Mouse (Mus musculus) gastrocnemius, adult 2 months (tissue): ENCODE measurements around the gene Tas2r143. TPM values are rescaled to one million over a fixed set of nuclear protein-coding genes. Genes with fewer than 3 reads are reported as not detected.

Source experiments
- DNase-seq: peaks from one replicate; pipeline ENCODE4 v3.0.0; 2022
- H3K27ac ChIP-seq: fragments of 200-600 bp; 2 replicates; pipeline ENCODE4 v1.8.1; 2022; ENCODE audit warnings: mild to moderate bottlenecking
- H3K4me3 ChIP-seq: fragments of 200-600 bp; 2 replicates; pipeline ENCODE4 v1.8.1; 2022; ENCODE audit warnings: mild to moderate bottlenecking, moderate library complexity
- CTCF ChIP-seq: fragments of 200-600 bp; IDR thresholded peaks from 2 replicates; pipeline ENCODE4 v1.8.1; 2022; ENCODE audit warnings: antibody characterized with exemption, mild to moderate bottlenecking, moderate library complexity
- intact Hi-C: fragments of 180-260 bp; cut with DNase I; formaldehyde crosslinking; loops from one replicate; pipeline ENCODE4 v1.15.1; 2025
- long read RNA-seq, 2 experiments: library from polyadenylated mRNA; stranded (forward); transcript quantifications; one replicate each; pipeline ENCODE4 v2.0.0; 2021
- total RNA-seq, 2 experiments: library from RNA; stranded (reverse); gene quantifications; 2 replicates each; pipeline ENCODE4 v1.2.3; 2021

Gene Tas2r143
- total RNA-seq = not detected
- long read RNA-seq, experiment 1 = 0 reads
- long read RNA-seq, experiment 2 = 0 reads

DNA sequence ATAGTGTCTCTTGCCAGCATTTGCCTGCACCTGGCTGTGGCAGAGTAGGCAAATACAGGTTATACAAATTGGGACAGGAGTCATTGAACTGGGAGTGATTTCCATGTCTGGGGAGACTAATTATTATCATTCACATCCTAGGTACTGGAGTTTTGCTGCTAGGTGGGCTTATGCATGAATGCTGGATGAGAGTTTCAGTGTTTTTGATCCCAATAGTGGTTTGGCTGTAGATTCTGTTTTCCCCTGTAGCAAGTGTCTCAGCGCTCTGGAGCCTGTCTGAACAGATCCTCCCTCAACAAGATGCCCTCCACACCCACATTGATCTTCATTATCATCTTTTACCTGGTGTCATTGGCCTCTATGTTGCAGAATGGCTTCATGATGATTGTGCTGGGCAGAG lies at the start of gene Tas2r143:
Gene Tas2r143, plus strand, starts transcription at position 301 of the 400 bp plus-strand sequence.
- DNase-seq = no peak

DNA sequence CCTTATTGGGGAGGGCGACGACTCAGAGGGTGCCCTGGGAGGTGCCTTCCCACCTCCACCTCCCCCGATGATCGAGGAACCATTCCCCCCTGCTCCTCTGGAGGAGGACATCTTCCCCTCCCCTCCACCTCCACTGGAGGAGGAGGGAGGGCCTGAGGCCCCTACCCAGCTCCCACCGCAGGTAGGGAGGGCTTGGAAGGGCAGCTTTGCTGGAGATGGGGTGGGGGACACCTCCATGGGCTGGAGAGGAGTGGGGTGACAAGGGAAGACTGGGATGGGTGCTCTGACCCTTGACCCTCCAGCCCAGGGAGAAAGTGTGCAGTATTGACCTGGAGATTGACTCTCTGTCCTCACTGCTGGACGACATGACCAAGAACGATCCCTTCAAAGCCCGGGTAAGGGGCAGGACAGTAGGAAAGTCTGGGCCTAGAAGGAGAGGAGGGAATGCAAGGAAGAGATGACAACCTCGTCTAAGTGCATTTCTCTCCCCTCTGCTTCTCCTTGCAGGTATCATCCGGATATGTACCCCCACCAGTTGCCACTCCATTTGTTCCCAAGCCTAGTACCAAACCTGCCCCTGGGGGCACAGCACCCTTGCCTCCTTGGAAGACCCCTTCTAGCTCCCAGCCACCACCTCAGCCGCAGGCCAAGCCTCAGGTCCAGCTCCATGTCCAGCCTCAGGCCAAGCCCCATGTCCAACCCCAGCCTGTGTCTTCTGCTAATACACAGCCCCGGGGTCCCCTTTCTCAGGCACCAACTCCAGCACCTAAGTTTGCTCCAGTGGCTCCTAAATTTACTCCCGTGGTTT lies 48.9 kb upstream of the Tas2r143 start:
- peak overlapping the region; percentile 97 for H3K27ac ChIP-seq
- H3K4me3 ChIP-seq = peak overlapping the region; percentile 90
- no peak for TF ChIP-seq CTCF
- DNase-seq = no peak
- intact Hi-C loops = loop anchor here (1.0 to 2.0 kb wide), 2 partner anchors 22 to 29 kb away; partner anchors contain the start of gene Epha1

More for the DNA sequence above, at the start of gene Tas2r143:
- intact Hi-C loops = no loop called here
- H3K27ac ChIP-seq = no peak within 1 kb of the TSS
- H3K4me3 ChIP-seq = no peak within 1 kb of the TSS
- TF ChIP-seq CTCF = no peak

DNA sequence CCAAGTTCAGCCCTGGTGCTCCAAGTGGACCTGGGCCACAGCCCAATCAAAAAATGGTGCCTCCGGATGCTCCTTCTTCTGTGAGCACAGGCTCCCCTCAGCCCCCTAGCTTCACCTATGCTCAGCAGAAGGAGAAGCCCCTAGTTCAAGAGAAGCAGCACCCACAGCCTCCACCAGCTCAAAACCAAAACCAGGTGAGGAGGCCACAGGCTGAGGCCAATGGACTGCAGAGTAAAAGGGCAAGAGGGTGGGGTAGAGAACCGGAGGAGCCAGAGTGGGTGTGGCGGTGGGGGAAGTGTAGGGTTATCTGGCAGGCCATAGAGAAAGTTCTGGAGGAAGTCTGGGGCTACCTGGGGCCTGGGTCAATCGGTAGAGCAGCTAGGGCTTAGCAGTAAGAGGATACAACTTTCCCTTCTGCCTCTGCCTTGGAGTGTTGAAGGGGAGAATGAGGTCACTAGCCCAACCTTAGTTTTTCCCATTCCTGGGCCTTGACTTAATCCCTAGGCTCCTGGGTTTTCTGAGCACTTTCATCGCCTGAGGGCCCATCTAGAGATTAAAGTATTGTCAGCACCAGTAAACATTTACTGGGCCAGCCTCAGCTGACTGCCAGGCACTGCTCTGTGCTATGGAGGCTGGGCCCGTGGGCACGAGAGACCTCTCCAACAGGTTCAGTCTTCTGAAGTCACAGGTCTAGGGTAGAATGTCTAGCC lies 48.1 kb upstream of the Tas2r143 start:
- DNase-seq = no peak
- intact Hi-C loops = loop anchor here (2.0 kb wide), 1 partner anchor 21 kb away; the partner anchor contains the start of gene Epha1
- H3K4me3 ChIP-seq = peak overlapping the region; percentile 90
- peak overlapping the region; percentile 97 for H3K27ac ChIP-seq
- TF ChIP-seq CTCF = no peak

DNA sequence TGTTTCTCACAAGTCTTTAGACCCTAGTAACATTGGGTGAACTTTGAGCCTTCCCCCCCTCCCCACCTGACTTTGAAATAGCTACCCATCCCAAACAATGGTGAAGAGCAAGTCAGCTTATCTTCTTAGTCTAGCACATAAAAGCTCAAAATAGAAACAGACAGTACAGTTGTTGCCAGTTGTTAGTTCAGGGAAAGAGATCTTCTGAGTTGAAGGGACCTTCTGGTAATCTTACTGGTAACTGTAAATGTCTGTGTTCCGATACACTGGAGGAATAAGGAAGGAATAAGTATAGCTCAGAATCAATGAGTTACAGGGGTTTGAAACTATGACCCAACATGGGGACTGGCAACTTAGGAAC lies 47.6 kb upstream of the Tas2r143 start:
- H3K4me3 ChIP-seq = peak overlapping the region; percentile 90
- TF ChIP-seq CTCF = no peak
- H3K27ac ChIP-seq = peak overlapping the region; percentile 97
- intact Hi-C loops = no loop called here
- no peak for DNase-seq

DNA sequence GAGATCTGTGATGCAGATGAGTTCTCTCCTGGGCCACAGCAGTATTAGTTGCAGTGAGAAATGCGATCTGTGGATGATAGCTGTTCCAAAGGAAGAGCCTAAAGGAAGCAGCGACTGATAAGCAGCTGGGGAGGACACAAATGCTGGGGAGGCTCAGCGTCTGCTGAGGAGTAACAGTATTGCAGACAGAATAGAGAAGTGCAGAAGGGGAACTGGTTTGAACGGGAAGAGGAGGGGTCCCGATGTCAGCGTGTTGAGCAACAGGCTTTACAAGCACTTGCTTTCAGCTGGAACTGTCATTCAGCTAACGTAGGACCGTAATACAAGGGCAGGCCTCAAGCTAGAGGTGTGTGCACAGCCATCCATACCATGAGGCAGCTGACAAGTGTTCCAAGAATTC lies 46.9 kb upstream of the Tas2r143 start:
- intact Hi-C loops = no loop called here
- Histone ChIP-seq H3K27ac (peak overlapping the region; percentile 97), H3K4me3 (peak overlapping the region; percentile 90)
- no peak for DNase-seq
- no peak for TF ChIP-seq CTCF

DNA sequence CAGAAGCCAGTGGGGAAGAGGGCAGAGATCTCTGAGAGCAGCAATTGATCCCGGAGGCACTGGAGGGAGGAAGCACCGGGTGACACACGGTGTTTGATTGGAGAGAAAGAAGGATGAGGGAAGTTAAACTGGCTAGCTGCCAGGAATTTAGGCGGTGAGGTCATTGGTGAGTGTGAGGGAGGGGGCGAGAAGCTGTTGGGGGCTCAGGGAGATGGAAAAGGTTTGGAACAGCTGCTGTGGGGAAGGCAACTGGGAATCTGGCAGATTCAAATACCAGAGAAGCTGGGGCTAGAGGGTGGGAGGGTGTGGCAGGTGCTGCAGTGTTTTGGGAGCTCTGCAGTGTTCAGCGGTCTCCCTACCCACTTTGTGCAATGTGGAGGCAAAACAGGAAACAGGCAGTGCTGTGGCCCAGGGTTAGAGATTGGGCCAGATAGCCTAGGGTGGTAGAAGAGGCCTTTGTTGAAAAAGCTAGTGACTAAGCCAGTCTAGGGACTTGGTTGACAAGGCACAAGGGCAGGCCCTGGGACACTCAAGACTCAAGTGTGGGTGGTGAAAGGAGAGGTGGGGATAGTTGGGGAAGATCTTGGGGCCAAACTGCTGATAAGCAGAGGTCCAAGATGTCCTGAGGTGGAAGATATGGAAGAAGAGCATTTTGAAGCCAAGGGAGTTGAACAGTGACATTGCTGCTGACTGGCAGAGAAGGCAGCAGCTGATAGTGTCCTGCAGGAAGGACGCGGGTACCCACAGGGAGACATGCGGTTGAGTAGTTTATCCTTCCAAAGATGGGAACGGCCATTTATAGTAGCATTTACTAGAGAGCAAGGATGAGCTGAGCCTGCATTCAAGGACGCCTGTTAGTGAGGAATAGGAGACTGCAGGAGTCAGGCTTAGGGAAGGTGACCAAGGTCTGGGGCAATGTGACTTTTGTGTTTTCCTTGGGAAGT lies 45.7 kb upstream of the Tas2r143 start:
- intact Hi-C loops = no loop called here
- Histone ChIP-seq H3K27ac (peak overlapping the region; percentile 50), H3K4me3 (peak overlapping the region; percentile 90)
- DNase-seq = no peak
- TF ChIP-seq CTCF = no peak

DNA sequence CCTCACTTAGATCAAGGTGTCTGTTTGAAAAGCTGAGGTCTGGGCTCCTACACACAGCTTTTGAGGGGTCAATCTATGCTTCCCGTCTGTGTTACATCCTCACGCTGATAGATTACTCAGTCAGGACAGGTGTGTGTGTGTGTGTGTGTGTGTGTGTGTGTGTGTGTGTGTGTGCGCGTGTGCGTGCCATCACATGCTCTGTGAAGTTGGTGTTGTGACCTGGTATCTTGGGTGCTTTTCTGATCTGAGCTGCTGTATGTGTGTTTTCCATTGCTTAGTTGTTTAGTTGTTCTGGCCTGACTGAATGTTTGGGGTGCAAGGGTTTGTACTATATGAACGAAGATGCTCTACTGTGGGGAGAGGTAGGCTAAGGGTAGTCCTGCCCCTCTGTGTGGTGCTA lies 44.7 kb upstream of the Tas2r143 start:
- Histone ChIP-seq H3K27ac (peak overlapping the region; percentile 50; the same call in 1 of the 2 replicates), H3K4me3 (no peak overlapping the region; the same call in 1 of the 2 replicates)
- intact Hi-C loops = no loop called here
- no peak for DNase-seq
- TF ChIP-seq CTCF = no peak

DNA sequence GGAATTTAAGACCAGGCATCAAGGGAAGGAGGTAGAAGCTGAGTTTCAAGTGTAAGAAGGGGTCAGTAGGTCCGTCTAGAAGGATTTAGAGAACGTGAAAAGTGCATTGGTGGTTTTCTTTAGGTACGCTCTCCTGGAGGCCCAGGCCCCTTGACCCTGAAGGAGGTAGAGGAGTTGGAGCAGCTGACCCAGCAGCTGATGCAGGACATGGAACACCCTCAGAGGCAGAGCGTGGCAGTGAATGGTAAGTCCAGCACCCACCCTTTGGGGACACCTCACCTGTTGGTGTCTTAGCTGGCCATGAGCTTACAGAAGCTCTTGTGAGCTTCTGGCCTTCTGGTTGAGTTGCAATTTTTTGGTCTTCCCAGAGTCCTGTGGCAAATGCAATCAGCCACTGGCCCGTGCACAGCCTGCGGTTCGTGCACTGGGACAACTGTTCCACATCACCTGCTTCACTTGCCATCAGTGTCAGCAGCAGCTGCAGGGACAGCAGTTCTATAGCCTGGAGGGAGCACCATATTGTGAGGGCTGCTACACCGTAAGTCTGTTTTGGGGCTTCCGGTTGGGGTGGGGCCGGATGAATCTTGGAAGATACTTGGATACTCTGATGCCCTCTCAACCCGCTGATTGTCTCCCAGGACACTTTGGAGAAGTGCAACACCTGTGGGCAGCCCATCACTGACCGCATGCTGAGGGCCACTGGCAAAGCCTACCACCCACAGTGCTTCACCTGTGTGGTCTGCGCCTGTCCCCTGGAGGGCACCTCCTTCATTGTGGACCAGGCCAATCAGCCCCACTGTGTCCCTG lies 44.0 kb upstream of the Tas2r143 start:
- Histone ChIP-seq H3K4me3 (no peak overlapping the region; the same call in 1 of the 2 replicates), H3K27ac (peak overlapping the region; percentile 16; the same call in 1 of the 2 replicates)
- no peak for TF ChIP-seq CTCF
- intact Hi-C loops = no loop called here
- DNase-seq = no peak

DNA sequence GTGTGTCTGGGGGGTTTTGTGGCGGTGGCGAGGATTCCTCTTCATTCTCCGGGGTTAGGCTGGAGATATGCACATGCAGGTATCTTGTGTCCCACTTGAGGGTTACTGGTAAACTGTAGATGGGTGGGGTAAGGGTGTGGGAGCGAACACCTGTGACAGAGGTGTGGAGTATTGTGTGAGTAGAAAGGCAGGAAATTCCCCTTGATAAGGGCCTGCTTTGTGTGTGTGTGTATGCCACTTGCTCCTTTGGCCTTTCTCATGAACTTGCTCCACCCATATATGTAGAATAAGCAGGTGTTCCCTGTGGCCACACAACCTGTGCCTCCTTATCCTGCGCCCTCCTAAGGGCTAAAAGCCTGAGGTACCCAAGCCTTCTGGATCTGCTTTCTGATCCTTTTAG lies 43.1 kb upstream of the Tas2r143 start:
- no peak for TF ChIP-seq CTCF
- DNase-seq = no peak
- H3K4me3 ChIP-seq = no peak overlapping the region
- H3K27ac ChIP-seq = peak overlapping the region; percentile 81; the same call in 1 of the 2 replicates
- intact Hi-C loops = no loop called here

DNA sequence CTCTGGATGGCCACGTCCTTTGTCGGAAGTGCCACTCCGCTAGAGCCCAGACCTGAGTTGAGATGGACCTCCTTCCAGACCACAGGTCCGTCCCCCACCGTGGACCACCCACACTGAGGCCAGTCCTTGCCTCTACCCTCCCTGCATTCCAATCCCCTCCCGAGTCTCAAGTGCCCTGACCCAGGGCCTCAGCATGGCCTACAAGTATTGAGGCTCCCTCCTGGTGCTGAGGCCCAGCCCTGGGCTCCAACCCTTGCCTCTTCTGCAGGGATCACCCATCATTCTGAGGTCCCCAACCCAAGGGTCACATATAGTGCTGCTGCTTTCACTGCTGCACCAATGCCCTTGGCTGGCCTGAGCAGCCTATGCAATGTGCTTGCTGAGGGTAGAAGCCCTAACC lies 42.1 kb upstream of the Tas2r143 start:
- intact Hi-C loops = no loop called here
- TF ChIP-seq CTCF = no peak
- H3K4me3 ChIP-seq = no peak overlapping the region
- no peak for DNase-seq
- peak overlapping the region; percentile 81 for H3K27ac ChIP-seq

DNA sequence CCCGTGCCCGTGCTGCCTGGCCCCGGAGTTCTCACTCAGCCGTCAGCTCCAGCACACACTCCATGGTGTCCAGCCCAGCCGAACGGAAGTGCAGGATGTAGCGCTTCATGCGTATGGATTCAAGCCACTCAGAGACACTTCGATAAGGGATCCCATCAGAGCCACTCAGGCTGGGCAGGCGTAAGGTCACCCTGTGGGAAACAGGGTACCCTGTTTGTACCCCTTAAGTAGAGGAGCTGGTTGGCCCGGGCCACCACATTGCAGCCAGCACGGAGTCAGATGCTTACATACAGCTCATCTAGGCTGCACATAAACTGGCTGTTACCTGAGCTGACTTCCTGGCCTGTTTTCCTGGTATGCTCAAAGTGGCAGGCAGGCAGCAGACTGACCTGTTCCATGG lies 41.1 kb upstream of the Tas2r143 start:
- intact Hi-C loops = no loop called here
- TF ChIP-seq CTCF = no peak
- DNase-seq = no peak
- H3K27ac ChIP-seq = peak overlapping the region; percentile 81
- H3K4me3 ChIP-seq = peak overlapping the region; percentile 26
